Mouse (Mus musculus): Measurements from ENCODE around the gene Pias3.

DNA sequence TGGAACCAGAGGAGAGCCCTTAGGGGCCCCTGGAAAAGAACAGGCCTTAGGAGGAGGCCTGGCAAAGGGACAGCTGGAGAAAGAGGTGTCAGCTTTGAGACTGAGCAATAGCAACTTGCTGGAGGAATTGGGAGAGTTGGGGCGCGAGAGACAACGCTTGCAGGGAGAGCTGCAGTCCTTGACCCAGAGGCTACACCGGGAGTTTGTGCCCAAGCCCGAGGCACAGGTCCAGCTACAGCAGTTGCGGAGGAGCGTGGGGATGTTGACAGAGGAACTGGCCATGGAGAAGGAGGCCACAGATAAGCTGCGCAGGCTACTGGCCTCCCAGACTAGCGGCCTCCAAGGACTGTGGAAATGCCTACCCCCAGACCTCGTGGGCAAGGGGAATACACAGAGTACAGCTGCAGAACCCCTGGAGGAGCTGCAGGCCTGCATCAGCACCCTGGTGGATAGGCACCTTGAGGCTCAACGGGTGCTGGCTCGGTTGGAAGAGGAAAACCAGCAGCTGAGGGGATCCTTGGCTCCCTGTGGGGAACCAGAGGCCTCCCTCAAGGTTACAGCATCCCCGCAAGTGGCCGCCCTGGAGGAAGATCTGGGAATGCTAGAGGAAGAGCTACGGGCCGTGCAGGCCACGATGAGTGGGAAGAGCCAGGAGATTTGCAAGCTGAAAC, 11.9 kb upstream of the Pias3 start:
- TF ChIP-seq CTCF (IDR thresholded peaks at IDR 0.05; ENCODE audit: low read depth, low read length) (no peak), POLR2A (IDR thresholded peaks at IDR 0.05; ENCODE audit: insufficient read depth, low read length) (no peak), EP300 (IDR thresholded peaks at IDR 0.05; ENCODE audit: insufficient read depth, low read depth, low read length) (no peak)

Measured in ES-Bruce4 (cell line).